Mouse (Mus musculus) liver, embryonic 15.5 days (tissue): ENCODE results near the gene Tas2r119. TPM values are rescaled to one million over a fixed set of nuclear protein-coding genes. Genes with fewer than 3 reads are reported as not detected.

ENCODE experiments used
- ATAC-seq: fragments of 200-750 bp; cut with Nextera tagmentation; 2 replicates; pipeline ENCODE4 v1.8.0; 2017; ENCODE audit warnings: moderate number of reproducible peaks, mild to moderate bottlenecking, moderate library complexity; ENCODE audit not compliant: insufficient read depth
- H3K27ac ChIP-seq: fragments of 300-500 bp; sonication (generic); replicated peaks from 2 replicates; pipeline ENCODE4 v1.5.1; 2015; ENCODE audit warnings: mild to moderate bottlenecking, inconsistent platforms
- H3K27me3 ChIP-seq: fragments of 300-500 bp; sonication (generic); 2 replicates; pipeline ENCODE4 v1.6.1; 2015; ENCODE audit warnings: mild to moderate bottlenecking, inconsistent platforms
- H3K36me3 ChIP-seq: fragments of 300-500 bp; sonication (generic); replicated peaks from 2 replicates; pipeline ENCODE4 v1.6.1; 2015; ENCODE audit warnings: moderate library complexity, mild to moderate bottlenecking, inconsistent platforms
- H3K4me1 ChIP-seq: fragments of 300-500 bp; sonication (generic); replicated peaks from 2 replicates; pipeline ENCODE4 v1.6.1; 2015; ENCODE audit warnings: inconsistent platforms
- H3K4me2 ChIP-seq: fragments of 300-500 bp; sonication (generic); 2 replicates; pipeline ENCODE4 v1.6.1; 2015; ENCODE audit warnings: moderate library complexity, mild to moderate bottlenecking, inconsistent platforms
- H3K4me3 ChIP-seq: fragments of 300-500 bp; sonication (generic); replicated peaks from 2 replicates; pipeline ENCODE4 v1.5.1; 2015; ENCODE audit warnings: mild to moderate bottlenecking, inconsistent platforms
- H3K9ac ChIP-seq: fragments of 300-500 bp; sonication (generic); 2 replicates; pipeline ENCODE4 v1.6.1; 2015; ENCODE audit warnings: moderate library complexity, mild to moderate bottlenecking, inconsistent platforms
- H3K9me3 ChIP-seq: fragments of 300-500 bp; sonication (generic); replicated peaks from 2 replicates; pipeline ENCODE4 v1.6.1; 2016; ENCODE audit warnings: inconsistent platforms
- WGBS: fragments of 180-500 bp; shearing (Covaris S2); methylation state at CpG from one replicate; pipeline ENCODE4 v1.1.7; 2015; ENCODE audit warnings: mixed read lengths; ENCODE audit not compliant: insufficient replicate concordance; 5-methylcytosine and 5-hydroxymethylcytosine counted together
- polyA plus RNA-seq: library from polyadenylated mRNA; unstranded; fragments of >200 nt; fragmentation: Nextera tagmentation; extraction: Ambion mirVana; gene quantifications from 2 replicates; pipeline ENCODE4 v1.2.1, GENCODE M21; 2015

Tas2r119 gene
- not detected in 2 replicates for polyA plus RNA-seq

DNA sequence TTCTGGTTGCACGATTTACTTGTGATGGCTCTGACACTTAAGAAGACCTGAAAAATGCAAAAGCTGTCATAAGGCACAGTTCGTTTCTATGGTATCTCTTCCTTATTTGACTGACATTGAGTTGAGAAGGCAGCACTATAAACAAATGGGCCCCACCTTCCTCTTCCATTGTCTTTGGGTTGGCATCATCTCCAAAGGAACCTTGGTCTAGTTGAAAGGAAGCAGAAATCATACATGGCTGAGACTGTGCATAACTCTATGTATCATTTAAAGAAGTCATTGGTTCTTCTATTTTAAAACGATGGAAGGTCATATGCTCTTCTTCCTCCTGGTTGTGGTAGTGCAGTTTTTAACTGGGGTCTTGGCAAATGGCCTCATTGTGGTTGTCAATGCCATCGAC, at the start of gene Tas2r119:
Gene Tas2r119 (plus strand): TSS at position 301 of the 400 bp plus-strand sequence.
- no peak within 1 kb of the TSS for H3K4me2 ChIP-seq
- no peaks in the 10 kb centered on the region for H3K27me3 ChIP-seq
- no peak for ATAC-seq
- no peak within 1 kb of the TSS for H3K27ac ChIP-seq
- H3K36me3 ChIP-seq, result no peaks in the 10 kb centered on the region
- no peaks in the 10 kb centered on the region for H3K9me3 ChIP-seq
- WGBS, result 58% methylated on average over 4 of the region's 4 CpGs
- H3K4me1 ChIP-seq, result no peaks in the 10 kb centered on the region
- H3K9ac ChIP-seq, result no peak within 1 kb of the TSS
- H3K4me3 ChIP-seq, result no peak within 1 kb of the TSS

DNA sequence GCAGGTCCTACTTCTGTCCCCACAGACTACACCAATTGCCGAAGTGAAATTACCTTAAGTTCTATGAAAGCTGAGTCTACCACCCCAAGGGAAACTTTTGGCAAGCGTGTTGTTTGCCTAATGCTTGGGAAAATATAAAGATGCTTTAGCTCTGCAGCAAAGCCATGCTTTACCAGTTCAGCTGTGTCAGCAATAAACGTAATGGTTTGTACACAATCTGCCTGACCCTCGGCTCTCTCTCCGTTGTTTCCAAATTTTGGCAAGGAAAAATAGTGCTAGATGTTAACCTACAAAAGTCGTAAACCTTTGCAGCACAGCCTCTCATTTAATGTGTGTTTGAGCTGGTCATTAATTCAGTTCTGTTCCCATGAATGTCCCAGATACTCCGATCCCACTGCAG, 44.8 kb upstream of the Tas2r119 start:
- Histone ChIP-seq H3K27me3 (no peaks in the 10 kb centered on the region), H3K4me3 (no peak overlapping the region), H3K9ac (no peak overlapping the region), H3K27ac (no peak overlapping the region), H3K9me3 (no peaks in the 10 kb centered on the region), H3K4me2 (no peak overlapping the region), H3K36me3 (no peaks in the 10 kb centered on the region), H3K4me1 (no peaks in the 10 kb centered on the region)
- 65% methylated on average over 7 of the region's 7 CpGs for WGBS
- ATAC-seq, result no peak

DNA sequence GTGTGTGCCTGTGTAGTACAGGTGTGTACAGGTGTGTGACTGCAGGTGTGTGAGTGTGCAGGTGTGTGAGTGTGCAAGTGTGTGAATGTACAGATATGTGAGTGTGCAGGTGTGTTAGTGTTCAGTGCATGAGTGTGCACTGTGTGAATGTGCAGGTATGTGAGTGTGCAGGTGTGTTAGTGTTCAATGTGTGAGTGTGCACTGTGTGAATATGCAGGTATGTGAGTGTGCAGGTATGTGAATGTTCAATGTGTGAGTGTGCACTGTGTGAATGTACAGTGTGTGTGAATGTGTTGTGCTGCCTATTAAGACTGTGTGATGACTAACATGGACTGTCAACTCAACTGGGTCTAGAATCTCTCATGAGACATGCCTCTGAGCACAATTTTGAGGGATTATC, 35.4 kb upstream of the Tas2r119 start:
- Histone ChIP-seq H3K9ac (no peak overlapping the region), H3K4me3 (no peak overlapping the region), H3K27ac (no peak overlapping the region), H3K9me3 (no peaks in the 10 kb centered on the region), H3K36me3 (no peaks in the 10 kb centered on the region), H3K27me3 (no peaks in the 10 kb centered on the region), H3K4me1 (no peaks in the 10 kb centered on the region), H3K4me2 (no peak overlapping the region)
- no peak for ATAC-seq

DNA sequence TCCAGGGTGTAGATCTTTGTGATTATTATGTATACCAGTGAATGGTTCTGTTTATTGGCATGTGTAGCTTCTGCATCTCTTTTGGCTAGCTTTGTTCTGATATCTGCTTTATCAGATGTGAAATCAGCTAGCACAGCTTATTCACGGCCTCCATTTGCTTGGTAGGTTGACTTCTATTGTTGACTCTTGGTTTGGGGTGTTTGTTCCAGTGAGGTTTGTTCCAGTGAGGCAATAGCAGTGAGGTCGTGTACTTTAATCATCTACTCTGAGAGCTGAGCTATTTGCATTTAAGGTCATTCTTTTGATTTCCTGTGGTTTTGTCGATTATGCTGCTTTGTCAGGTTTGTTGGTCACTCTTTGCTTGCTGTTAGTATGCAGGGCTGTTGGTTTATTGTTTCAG, 32.8 kb upstream of the Tas2r119 start:
- Histone ChIP-seq H3K9me3 (no peaks in the 10 kb centered on the region), H3K4me1 (no peaks in the 10 kb centered on the region), H3K9ac (no peak overlapping the region), H3K27ac (no peak overlapping the region), H3K27me3 (no peaks in the 10 kb centered on the region), H3K4me2 (no peak overlapping the region), H3K36me3 (no peaks in the 10 kb centered on the region), H3K4me3 (no peak overlapping the region)
- 22% methylated on average over 3 of the region's 3 CpGs for WGBS
- no peak for ATAC-seq

DNA sequence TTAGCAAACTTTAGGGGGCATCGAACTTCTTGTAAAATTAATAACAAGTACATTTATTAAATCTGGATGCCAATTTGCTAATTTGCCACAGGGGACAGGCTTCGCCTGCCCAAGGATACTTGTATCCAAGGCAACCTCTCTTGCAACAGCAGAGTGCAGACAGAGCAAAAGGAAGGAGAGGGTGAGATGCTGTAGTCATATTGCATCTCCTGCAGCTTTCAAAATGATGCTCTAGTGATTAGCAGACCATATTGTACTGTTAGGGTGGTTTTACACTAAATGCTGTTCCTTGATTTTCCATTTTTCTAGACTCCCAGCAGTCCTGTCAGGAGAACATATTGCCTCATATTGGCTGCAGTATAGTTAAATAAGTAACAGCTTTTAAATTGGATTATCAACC, 23.7 kb upstream of the Tas2r119 start:
- Histone ChIP-seq H3K9me3 (no peaks in the 10 kb centered on the region), H3K4me2 (no peak overlapping the region), H3K9ac (no peak overlapping the region), H3K4me1 (no peaks in the 10 kb centered on the region), H3K4me3 (no peak overlapping the region), H3K36me3 (no peaks in the 10 kb centered on the region), H3K27ac (no peak overlapping the region), H3K27me3 (no peaks in the 10 kb centered on the region)
- WGBS, result 56% methylated on average over 2 of the region's 2 CpGs
- ATAC-seq, result no peak

DNA sequence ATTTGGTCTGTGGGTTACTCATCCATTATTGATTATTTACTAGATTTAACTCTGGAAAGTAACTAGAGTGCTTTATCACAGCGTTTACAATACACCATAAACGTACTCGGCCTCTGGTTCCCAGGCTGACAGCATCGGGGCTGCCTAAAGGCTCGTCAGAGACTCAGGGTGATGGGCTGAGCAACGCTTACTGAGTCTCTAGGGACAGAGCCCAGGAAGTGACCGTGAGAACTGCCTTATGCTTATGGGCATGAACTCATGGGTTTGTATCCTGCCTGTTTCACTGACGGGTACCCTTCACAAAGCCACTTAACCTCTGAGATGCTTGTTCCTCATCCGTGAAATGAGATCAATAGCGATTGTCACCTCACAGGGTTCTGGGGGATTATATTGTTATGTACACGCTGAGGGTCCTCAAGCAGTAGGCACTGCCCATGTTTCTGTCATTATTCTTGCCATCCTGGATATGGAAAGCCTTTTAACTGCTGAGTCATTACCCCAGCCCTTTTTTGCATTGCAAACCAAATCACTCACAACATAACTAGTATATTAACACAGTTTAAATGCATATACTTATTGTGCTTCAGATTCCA, 23.1 kb upstream of the Tas2r119 start:
- no peak overlapping the region for H3K27ac ChIP-seq
- no peaks in the 10 kb centered on the region for H3K9me3 ChIP-seq
- H3K27me3 ChIP-seq, result no peaks in the 10 kb centered on the region
- H3K36me3 ChIP-seq, result no peaks in the 10 kb centered on the region
- no peak overlapping the region for H3K9ac ChIP-seq
- no peak overlapping the region for H3K4me2 ChIP-seq
- WGBS, result 53% methylated on average over 11 of the region's 11 CpGs
- ATAC-seq, result no peak
- no peaks in the 10 kb centered on the region for H3K4me1 ChIP-seq
- H3K4me3 ChIP-seq, result no peak overlapping the region

DNA sequence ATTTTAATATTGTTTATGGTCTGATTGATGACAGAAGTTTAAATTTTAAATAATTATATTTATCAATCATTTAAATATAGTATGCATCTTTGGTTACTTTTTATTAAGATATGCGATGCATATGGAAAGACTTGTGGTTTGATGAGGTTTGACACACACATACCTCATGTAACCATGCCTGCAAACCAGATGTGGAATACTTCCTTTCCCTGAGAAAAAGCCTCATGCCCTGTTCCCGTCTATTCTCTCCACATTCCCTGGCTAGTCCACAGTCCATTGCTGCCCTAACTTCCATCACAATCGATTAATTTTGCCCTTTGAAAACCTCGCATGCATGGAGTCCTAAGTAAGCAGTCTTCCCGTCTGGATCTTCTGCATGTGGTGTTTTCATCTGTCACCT, 21.0 kb upstream of the Tas2r119 start:
- Histone ChIP-seq H3K9me3 (no peaks in the 10 kb centered on the region), H3K9ac (no peak overlapping the region), H3K27ac (no peak overlapping the region), H3K4me2 (no peak overlapping the region), H3K4me3 (no peak overlapping the region), H3K27me3 (no peaks in the 10 kb centered on the region), H3K36me3 (no peaks in the 10 kb centered on the region), H3K4me1 (no peaks in the 10 kb centered on the region)
- ATAC-seq, result no peak
- 58% methylated on average over 5 of the region's 5 CpGs for WGBS

DNA sequence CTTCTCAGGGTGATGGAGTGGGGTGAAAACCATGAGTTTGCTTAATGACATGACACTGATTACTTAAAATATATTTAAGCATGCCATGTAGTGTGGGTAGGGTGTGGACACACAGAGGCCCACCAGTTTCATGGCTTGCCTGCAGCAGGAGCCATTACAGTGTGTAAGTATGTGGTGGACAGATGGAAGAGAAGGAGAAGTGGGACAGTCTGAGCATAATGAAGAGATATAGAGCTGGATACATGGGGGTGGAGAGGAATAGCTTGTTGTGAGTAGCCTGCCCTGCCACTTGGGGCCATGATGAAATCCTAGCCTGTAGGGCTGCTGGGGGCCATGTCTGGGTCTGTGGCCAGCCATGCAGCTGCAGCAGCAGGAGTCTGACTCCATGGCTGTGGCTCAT, 16.8 kb upstream of the Tas2r119 start:
- H3K4me2 ChIP-seq, result no peak overlapping the region
- H3K4me1 ChIP-seq, result no peaks in the 10 kb centered on the region
- ATAC-seq, result no peak
- no peak overlapping the region for H3K9ac ChIP-seq
- H3K36me3 ChIP-seq, result no peaks in the 10 kb centered on the region
- H3K27ac ChIP-seq, result no peak overlapping the region
- no peaks in the 10 kb centered on the region for H3K9me3 ChIP-seq
- H3K4me3 ChIP-seq, result no peak overlapping the region
- no peaks in the 10 kb centered on the region for H3K27me3 ChIP-seq

DNA sequence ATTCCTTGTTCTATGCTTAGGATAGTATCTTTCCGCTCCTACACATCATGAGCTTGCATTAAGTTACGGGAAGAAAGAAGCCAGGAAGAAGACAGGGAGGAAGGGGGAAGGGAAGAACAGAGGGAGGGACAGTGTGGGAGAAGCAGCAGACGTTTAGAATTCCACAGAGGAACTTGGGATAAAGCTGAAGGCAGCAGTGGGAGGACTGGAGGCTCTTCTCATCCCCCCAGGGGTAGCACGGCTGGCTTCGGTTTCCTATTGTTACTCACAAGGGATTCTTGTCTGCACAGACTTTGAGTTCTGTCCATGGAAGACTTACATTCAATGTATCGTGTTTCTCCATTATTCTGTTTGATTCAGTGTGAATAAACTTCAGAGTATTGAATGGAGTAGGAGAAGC, 5.3 kb upstream of the Tas2r119 start:
- 47% methylated on average over 6 of the region's 6 CpGs for WGBS

DNA sequence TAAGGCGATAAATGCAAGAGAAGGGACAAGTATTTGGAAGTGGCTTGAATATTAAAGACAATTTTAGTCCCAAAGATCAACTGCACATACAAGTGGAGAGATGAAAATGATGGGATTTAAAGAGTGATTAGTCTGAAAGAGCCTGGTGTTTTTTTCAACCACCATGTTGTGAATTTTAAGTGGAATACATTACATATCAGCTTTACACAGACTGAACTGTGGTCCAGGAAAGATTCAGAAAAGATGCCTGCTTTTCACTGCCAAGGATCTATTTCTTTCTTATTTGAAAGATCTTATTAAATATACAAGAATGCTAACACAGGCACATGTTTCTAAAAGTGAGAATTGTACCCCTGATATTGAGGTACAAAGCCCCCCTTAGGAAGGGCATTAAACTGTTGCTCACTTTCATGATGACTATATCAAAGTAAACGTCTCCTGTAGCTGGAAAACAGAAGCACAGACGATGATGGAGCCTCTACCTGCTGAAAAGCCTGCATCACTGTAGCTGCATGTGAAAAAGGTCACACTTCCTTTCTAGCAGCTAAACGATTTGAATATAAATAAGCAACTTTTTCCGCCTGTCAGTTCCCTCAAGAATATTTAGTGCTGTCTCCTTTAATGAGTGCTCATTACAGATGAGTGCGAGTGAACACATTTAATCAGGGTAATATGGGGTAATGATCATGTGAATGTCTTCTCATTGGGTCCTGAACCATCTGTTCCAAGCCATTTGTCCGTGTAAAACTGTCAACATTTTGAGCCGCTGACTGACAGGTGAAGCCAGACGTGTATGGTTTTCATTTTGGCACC, 4.7 kb upstream of the Tas2r119 start:
- no peaks in the 10 kb centered on the region for H3K27me3 ChIP-seq
- H3K9me3 ChIP-seq, result no peaks in the 10 kb centered on the region
- H3K4me3 ChIP-seq, result no peak overlapping the region
- WGBS, result 64% methylated on average over 9 of the region's 9 CpGs
- no peak overlapping the region for H3K9ac ChIP-seq
- H3K4me2 ChIP-seq, result no peak overlapping the region
- H3K27ac ChIP-seq, result no peak overlapping the region
- ATAC-seq, result no peak
- H3K4me1 ChIP-seq, result no peaks in the 10 kb centered on the region
- no peaks in the 10 kb centered on the region for H3K36me3 ChIP-seq

More for the DNA sequence above, 5.3 kb upstream of the Tas2r119 start:
- Histone ChIP-seq H3K36me3 (no peaks in the 10 kb centered on the region), H3K27ac (no peak overlapping the region), H3K4me3 (no peak overlapping the region), H3K4me2 (no peak overlapping the region), H3K27me3 (no peaks in the 10 kb centered on the region), H3K9ac (no peak overlapping the region), H3K9me3 (no peaks in the 10 kb centered on the region), H3K4me1 (no peaks in the 10 kb centered on the region)
- no peak for ATAC-seq

DNA sequence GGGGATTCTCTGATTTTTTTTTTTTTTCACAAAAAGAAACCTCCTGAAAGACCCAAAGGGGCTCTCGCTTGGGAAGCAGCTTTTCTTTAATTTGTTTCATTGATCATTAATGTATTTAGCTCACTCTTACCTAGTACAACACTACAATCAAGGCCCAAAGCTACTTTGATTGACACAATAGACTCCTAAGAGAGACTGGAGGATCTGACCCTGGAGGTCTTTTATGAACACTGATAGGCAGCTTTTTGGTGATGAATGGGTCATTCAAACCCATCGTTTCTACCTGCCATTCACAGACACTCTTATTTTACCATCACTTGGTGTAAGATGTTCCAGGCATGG, 4.1 kb upstream of the Tas2r119 start:
- Histone ChIP-seq H3K4me2 (no peak overlapping the region), H3K4me3 (no peak overlapping the region), H3K27me3 (no peaks in the 10 kb centered on the region), H3K9ac (no peak overlapping the region), H3K36me3 (no peaks in the 10 kb centered on the region), H3K9me3 (no peaks in the 10 kb centered on the region), H3K4me1 (no peaks in the 10 kb centered on the region), H3K27ac (no peak overlapping the region)
- no peak for ATAC-seq
- 64% methylated on average over 2 of the region's 2 CpGs for WGBS
